Mouse (Mus musculus): ENCODE measurements around the gene Chpf2.

DNA sequence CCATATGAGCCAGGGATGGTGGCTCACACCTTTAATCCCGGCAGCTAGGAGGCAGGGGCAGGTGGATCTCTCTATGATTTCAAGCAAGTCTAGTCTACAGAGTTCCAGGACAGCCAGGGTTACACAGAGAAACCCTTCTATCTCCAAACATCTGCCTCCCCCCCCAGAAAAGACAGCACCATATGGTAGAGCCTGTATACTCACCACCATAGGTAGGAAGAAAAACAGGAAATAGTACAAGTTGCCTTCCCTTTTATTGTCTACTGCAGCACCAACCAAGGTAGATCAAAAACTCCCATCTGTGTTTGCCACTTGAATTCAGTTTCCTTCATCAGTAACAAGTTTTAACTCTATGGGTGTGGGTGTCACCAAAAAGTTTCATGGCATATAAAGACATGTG lies 10.6 kb upstream of the Chpf2 start:
- TF ChIP-seq POLR2A (IDR thresholded peaks at IDR 0.05; ENCODE audit: borderline replicate concordance, control insufficient read depth, low read depth, low read length) (no peak), CTCF (IDR thresholded peaks at IDR 0.05; ENCODE audit: control insufficient read depth, insufficient read depth, low read length) (no peak)

All from bone marrow, adult 2 months (tissue).